Mouse (Mus musculus) kidney, adult 8-10 months (tissue): ENCODE results near the gene Zfp536.

ENCODE experiments used
- DNase-seq, 2 experiments: peaks; one replicate each; pipeline ENCODE4 v3.0.0; 2022

The Zfp536 gene

GRCm38 (mm10) chr7:37602871-37603524 lies 170.4 kb downstream of the Zfp536 start:
- no peak for DNase-seq

- DNase-seq: no peak
These were observed 173.1 kb downstream of the Zfp536 start for GRCm38 (mm10) chr7:37600318-37600717.

DNA sequence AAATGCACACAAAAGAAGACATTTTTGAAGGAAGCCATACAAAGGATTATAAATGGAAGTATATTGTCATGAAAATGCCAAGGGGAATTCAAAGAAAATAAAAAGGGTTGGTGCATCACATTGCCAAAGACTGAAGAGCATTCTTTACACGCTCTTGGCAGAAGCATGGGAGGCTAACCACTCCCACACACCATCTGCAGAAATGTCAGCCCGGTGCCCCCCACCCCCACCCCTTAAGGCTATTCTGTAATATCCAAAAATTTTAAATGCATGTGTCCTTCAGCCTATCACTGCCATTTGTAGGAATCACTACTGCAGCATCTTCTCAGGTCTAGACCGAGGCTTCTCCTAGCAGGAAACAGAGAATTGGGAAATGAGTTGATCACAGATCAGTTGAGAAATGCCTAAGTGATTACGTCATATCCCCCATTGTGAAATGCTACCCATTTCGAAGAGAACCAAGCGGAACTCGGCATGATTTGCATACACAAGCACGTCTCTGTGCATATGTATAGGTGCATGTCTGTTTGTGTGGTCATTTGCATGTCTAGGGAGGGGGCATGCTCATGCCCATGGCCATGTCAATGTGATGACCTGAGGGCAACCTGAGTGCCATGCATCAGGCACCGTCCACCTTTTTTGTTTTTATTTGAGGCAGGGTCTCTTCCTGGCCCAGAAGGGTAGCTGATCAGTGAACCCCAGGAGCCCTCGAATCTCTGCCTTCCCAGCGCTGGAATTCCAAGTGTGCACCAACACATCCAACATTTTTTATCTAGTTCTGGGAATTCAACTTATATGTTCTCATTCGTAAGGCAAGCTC lies 179.0 kb downstream of the Zfp536 start:
- DNase-seq: no peak

GRCm38 (mm10) chr7:37593566-37593965 lies 179.9 kb downstream of the Zfp536 start:
- DNase-seq: no peak

DNA sequence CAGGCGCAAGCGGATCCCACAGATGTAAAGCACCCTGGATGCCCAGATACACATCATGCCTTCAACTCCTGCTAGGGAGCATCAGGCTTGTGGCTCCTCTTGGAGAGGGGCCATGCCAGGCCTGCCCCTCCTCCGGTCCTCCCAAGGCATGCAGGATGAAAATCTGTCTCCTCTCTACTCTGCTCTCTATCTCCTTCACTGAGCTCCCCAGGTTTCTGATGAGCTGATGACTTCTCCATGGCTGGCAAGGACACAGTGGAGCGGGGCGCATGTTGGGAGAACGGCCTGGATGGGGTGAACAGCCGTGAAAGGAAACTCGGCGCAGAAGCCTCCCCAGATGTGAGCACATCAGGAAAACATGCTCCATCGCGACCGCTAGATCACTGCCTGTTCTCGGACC lies 186.7 kb downstream of the Zfp536 start:
- DNase-seq: no peak

DNA sequence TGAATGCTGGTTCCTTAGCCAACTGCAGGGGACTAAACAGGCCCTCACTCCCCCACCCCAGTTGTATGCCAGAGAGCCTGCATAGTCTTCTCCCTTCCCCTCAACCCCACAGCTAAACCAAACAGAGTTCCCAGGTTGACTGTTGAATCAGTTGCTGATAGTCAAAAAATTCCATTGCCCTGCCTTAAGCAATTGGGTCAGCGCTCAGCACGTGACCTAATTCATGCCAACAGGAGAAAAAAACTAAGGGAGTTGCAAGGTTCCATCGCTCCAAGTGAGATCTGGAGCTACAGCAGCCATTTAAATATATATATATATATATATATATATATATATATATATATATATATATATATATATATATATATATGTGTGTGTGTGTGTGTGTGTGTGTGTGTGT lies 192.2 kb downstream of the Zfp536 start:
- DNase-seq: no peak

DNA sequence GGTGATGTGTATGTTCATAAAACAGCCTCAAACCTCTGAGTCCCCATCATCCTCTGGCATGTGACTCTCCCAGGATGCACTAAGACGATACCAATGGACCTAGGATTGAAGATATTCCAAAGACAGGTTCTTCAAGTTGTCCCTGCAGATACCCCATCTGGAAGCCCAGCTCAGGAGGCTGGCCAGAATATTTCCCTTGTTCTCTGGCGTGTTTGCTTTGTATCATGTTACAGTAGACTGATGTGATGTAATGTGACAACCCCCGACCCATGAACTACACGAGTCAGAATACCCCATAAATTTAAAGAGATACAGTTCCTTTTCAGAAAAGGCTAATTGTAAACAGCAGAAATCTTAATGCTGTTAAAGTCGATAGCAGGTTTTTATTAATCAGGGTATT lies 192.9 kb downstream of the Zfp536 start:
- no peak for DNase-seq

GRCm38 (mm10) chr7:37572021-37572420 lies 201.4 kb downstream of the Zfp536 start:
- DNase-seq: no peak

DNA sequence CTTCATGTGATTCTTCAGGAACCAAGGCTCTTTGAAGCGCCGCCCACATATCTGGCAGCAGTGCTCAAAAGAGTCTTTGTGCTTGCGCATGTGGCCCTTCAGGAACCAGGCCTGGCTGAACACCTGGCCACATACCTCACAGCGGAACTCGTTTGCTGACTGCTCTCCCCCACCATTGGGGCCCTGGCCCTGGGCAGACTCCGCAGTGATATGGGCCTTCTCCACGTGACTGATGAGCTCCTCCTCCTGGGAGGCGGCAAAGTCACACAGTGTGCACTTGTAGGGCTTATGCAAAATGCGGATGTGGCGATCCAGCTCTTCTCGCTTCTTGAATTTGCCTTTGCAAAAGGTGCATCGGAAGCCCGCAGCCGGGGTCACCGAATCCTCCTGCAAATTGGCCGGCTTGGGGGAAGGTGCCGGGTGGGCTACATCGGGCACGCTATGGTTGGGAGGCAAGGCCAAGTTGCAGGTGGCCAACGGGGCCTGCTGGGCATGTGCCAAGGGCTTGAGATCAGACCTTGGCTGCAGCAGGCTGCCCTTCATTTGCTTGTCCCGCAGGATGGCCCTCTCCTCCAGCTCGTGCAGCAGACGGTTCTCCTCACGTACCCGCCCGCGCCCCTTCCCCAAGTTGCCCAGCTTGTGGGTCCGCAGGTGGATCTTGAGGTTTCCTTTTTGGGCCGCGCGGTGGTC lies 204.5 kb downstream of the Zfp536 start:
- DNase-seq: no peak

DNA sequence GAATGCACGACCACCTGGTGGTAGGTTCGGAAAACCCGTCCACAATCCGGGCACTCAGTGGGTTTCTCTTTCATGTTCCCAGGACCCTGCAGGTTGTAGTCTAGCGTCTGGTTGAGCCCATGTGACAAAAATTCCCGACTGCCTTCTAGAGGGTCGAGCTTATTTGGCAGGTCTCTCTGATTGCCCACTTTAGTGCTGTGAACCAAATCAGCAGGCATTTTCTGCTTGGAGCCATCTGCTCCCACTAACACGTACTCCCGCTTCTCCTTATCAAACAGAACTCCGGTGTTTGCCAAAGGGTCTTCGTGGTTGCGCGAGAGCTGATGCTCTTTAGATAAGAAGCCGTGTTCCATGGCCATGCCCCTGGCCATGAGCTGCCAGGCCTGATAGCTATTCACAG lies 205.4 kb downstream of the Zfp536 start:
- no peak for DNase-seq

- DNase-seq: no peak
These were observed 207.4 kb downstream of the Zfp536 start for GRCm38 (mm10) chr7:37566019-37566418.

GRCm38 (mm10) chr7:37565371-37565770 lies 208.1 kb downstream of the Zfp536 start:
- no peak for DNase-seq

- DNase-seq: no peak
These were observed 208.8 kb downstream of the Zfp536 start for GRCm38 (mm10) chr7:37564644-37565043.

- no peak for DNase-seq
These were observed 209.5 kb downstream of the Zfp536 start for GRCm38 (mm10) chr7:37563831-37564400.

GRCm38 (mm10) chr7:37563171-37563574 lies 210.3 kb downstream of the Zfp536 start:
- DNase-seq: peak; percentile 6 to 8

GRCm38 (mm10) chr7:37562505-37562904 lies 210.9 kb downstream of the Zfp536 start:
- no peak for DNase-seq

DNA sequence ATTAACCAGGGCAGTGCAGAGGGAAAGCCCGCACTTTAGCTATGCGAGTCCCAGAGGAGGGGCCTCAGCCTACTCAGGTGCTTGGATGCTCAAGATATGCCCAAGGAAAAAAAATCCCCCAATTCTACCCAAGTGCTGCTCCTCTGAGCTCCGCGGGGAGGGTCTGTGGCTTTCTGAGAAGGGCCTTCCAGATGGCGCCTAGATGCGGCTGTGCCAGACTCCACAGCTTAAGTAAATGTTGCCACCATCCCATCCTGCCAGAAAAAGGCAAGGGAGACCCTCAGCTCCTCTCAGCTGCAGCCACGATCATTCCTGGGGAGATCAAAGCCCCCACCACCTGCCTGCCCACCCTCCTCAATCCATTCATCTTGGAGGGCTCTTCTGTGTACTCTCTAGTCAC lies 212.9 kb downstream of the Zfp536 start:
- DNase-seq: no peak

- DNase-seq: no peak
These were observed 213.6 kb downstream of the Zfp536 start for GRCm38 (mm10) chr7:37559851-37560250.

- no peak for DNase-seq
These were observed 214.1 kb downstream of the Zfp536 start for GRCm38 (mm10) chr7:37559341-37559740.

DNA sequence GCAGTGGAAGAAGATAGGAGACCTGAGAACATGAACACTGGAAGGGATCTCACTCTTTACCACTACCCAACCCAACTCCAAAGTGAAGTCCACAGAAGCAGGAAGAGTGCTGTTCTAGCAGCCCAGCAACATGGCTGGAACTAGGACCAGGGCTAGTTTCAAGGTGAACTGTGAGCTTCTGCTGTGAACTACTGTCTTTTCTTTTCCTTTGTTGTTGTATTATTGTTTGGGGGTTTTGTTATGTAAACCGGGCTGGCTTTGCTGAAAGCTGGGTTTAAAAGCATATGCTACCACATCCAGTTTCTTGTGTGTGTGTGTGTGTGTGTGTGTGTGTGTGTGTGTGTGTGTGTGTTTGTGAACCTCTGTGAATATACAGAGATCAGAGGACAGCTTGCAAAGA lies 216.6 kb downstream of the Zfp536 start:
- DNase-seq: no peak

GRCm38 (mm10) chr7:37554405-37554804 lies 219.0 kb downstream of the Zfp536 start:
- DNase-seq: no peak

DNA sequence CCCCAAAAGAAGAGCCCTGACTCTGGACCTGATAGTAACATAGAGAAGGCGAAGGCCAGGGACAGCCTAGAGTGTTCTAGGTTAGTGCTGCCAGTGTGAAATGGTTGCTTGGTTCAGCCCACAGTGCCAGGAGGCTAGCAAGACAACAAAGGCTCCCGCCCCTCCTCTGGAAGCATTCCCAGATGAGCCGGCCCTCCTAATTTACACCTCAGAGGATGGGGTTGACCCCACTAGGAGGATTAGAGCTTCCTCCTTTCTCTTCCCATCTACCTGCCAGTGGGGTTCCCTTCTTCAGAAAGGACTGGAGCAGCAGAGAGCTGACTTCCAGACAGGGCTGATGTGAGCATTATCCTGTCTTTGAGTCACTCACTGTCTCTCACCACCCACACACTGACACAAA lies 219.8 kb downstream of the Zfp536 start:
- DNase-seq: no peak

DNA sequence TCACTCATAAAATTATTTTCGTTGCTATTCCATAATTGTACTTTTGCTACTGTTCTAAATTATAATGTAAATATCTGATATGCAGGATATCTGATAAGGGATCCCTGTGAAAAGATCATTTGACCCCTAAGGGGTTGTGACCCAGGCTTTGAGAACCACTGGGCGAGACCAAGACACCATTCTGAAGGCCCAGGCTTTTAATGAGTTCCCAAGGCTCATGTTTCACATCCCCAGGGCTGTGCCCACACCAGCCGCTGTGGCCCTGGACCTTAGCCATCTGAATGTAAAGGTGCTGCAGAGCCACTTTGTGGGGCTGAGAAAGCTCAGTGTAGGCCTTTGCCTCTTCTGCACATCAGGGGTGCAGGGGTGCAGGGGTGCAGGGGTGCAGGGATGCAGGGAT lies 221.1 kb downstream of the Zfp536 start:
- no peak for DNase-seq

- no peak for DNase-seq
These were observed 224.6 kb downstream of the Zfp536 start for GRCm38 (mm10) chr7:37548805-37549204.
